Mouse (Mus musculus): Measurements from ENCODE around the gene AF067063. TPM values are rescaled to one million over a fixed set of nuclear protein-coding genes. Genes with fewer than 3 reads are reported as not detected.
A peak's percentile ranks its signal among the peaks of the same experiment; 100 is the strongest.
"Not testable (repeated sequence)": the region's sequence is repeated elsewhere in the genome, so short reads cannot be mapped to it uniquely, and the experiment has no call there.

The AF067063 gene
- total RNA-seq (2014; rRNA removed) (not detected in 2 replicates), polyA plus RNA-seq (2015; fragmentation: Nextera tagmentation; extraction: Ambion mirVana) (not detected in 2 replicates)

DNA sequence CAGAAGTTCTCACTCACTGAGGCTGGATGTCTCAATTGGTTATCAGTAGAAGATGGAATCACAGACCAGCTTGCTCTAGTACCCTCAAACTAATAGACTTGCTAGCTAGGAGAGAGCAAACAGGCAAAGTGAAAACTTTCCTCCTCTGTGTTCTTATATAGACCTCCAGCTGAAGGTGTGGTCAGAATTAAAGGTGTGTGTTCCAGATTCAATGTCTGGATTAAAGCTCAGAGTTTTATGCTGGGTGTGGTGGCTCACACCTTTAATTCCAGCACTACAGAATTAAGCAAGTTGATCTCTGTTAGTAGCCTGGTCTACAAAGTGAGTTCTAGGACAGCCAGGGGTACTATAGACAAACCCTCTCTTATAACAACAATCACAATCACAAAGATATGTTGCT is at the start of gene AF067063:
Gene AF067063, minus strand, starts transcription at position 101 of the 400 bp plus-strand sequence.
- not testable (repeated sequence) for DNase-seq; H3K9ac ChIP-seq; H3K36me3 ChIP-seq (ENCODE audit: insufficient read depth); H3K27me3 ChIP-seq (ENCODE audit: insufficient read depth, low read length); H3K4me3 ChIP-seq (ENCODE audit: low read depth, low read length); H3K4me1 ChIP-seq (ENCODE audit: insufficient read depth); H3K4me2 ChIP-seq (ENCODE audit: low read depth); H3K9me3 ChIP-seq (ENCODE audit: low read length); ATAC-seq; H3K27ac ChIP-seq (ENCODE audit: low read depth, low read length)

DNA sequence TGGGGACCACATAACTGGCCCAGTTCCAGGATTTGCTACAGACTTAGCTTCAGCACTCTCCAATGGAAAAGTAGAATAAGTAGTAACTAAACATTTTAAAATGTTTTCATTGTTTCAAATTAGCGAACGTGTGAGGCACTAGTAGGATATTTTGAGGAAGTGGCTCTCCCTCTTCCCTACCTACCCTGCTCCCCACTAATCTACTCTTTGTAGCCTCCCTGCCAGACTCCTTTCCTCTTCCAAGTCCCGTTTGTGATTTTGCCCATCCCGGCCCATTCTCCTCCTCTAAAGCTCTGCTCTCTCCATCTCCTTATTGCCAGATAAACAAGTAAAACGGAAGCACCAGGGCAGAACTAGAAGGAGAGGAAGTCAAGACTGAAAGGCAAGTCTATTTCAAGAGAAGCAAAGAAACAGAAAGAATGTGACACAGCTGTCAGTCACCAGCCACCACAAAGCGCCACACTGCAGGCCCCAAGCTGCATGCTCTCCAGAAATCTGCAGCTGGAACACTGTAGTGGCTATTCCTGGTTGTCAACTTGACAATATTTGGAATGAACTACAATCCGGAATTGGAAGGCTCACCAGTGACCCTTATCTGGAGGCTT is 34.5 kb upstream of the AF067063 start:
- not testable (repeated sequence) for H3K4me1 ChIP-seq (ENCODE audit: insufficient read depth)

GRCm38 (mm10) chr13:119862399-119862798 is 32.4 kb upstream of the AF067063 start:
- not testable (repeated sequence) for H3K4me3 ChIP-seq (ENCODE audit: low read depth, low read length); H3K27me3 ChIP-seq (ENCODE audit: insufficient read depth, low read length); H3K9ac ChIP-seq; DNase-seq; H3K4me2 ChIP-seq (ENCODE audit: low read depth); H3K9me3 ChIP-seq (ENCODE audit: low read length); H3K27ac ChIP-seq (ENCODE audit: low read depth, low read length); ATAC-seq; H3K4me1 ChIP-seq (ENCODE audit: insufficient read depth); H3K36me3 ChIP-seq (ENCODE audit: insufficient read depth)
- WGBS, result no CpG with 5 or more reads among the region's 6 CpGs

More for the DNA sequence above, 34.5 kb upstream of the AF067063 start:
- not testable (repeated sequence) for H3K27me3 ChIP-seq (ENCODE audit: insufficient read depth, low read length); ATAC-seq; H3K9me3 ChIP-seq (ENCODE audit: low read length); H3K4me2 ChIP-seq (ENCODE audit: low read depth); H3K9ac ChIP-seq; DNase-seq; H3K36me3 ChIP-seq (ENCODE audit: insufficient read depth); H3K27ac ChIP-seq (ENCODE audit: low read depth, low read length); H3K4me3 ChIP-seq (ENCODE audit: low read depth, low read length)
- 86% methylated on average over 6 of the region's 7 CpGs for WGBS

- 25% methylated on average over 6 of the region's 6 CpGs for WGBS
- peak; percentile 22 for DNase-seq
- peak; percentile 71 for ATAC-seq
- not testable (repeated sequence) for H3K4me2 ChIP-seq (ENCODE audit: low read depth); H3K27ac ChIP-seq (ENCODE audit: low read depth, low read length); H3K27me3 ChIP-seq (ENCODE audit: insufficient read depth, low read length); H3K4me1 ChIP-seq (ENCODE audit: insufficient read depth); H3K9ac ChIP-seq; H3K9me3 ChIP-seq (ENCODE audit: low read length); H3K4me3 ChIP-seq (ENCODE audit: low read depth, low read length); H3K36me3 ChIP-seq (ENCODE audit: insufficient read depth)
- TF ChIP-seq CTCF (IDR thresholded peaks at IDR 0.05; ENCODE audit: low read depth), result peak; percentile 64
These were observed 10.0 kb upstream of the AF067063 start for GRCm38 (mm10) chr13:119839982-119840381.

DNA sequence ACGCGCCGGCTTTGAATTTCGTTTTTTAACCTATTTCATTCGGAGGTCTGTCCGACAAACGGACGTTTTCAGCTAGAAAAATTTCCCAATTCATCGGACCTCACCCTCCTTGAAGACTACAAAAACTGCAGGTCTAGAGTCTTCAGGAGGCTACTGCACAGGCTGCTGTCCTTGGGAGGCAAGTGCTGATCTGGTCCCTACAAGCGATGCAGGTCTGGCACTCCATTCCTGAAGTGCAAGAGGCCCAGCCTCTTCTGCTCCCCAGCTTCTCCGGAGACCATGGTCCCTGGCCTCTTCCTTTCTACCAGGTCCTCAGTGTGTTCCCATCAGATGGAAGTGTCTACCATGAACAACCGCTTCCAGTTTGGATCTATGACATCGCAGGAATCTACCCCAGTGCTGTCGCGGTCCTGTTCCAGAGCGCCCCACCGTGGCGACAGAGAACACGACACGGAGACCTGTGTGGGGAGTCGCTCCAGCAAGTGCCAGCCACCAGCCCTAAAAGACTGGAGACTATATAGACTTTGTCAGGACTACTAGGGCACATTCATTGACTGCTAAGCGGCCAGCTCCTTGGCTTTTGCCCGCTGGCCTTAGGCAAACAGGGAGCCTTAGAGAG is 7.8 kb upstream of the AF067063 start:
- H3K9me3 ChIP-seq (ENCODE audit: low read length); H3K4me3 ChIP-seq (ENCODE audit: low read depth, low read length); H3K36me3 ChIP-seq (ENCODE audit: insufficient read depth); H3K4me1 ChIP-seq (ENCODE audit: insufficient read depth); H3K9ac ChIP-seq; H3K27me3 ChIP-seq (ENCODE audit: insufficient read depth, low read length); H3K27ac ChIP-seq (ENCODE audit: low read depth, low read length): not testable (repeated sequence)
- peak overlapping the region; percentile 21; the same call in 1 of the 2 replicates for H3K4me2 ChIP-seq (ENCODE audit: low read depth)
- TF ChIP-seq CTCF (IDR thresholded peaks at IDR 0.05; ENCODE audit: low read depth), result peak; percentile 42
- DNase-seq, result peak; percentile 64
- ATAC-seq, result peak; percentile 64
- WGBS, result 10% methylated on average over 14 of the region's 23 CpGs

- peak; percentile 46; the same call in 1 of the 2 replicates for TF ChIP-seq CTCF (IDR thresholded peaks at IDR 0.05; ENCODE audit: low read depth)
- not testable (repeated sequence) for H3K27ac ChIP-seq (ENCODE audit: low read depth, low read length); H3K36me3 ChIP-seq (ENCODE audit: insufficient read depth); H3K9me3 ChIP-seq (ENCODE audit: low read length); H3K27me3 ChIP-seq (ENCODE audit: insufficient read depth, low read length); H3K4me1 ChIP-seq (ENCODE audit: insufficient read depth); H3K9ac ChIP-seq
- peak; percentile 67 for ATAC-seq
- Histone ChIP-seq H3K4me2 (ENCODE audit: low read depth) (peak overlapping the region; percentile 35), H3K4me3 (ENCODE audit: low read depth, low read length) (0 out of 2 replicates have a peak overlapping the region, but pooled peaks have one; percentile 3)
- 7% methylated on average over 23 of the region's 23 CpGs for WGBS
- peak; percentile 62 for DNase-seq
These were observed 6.4 kb upstream of the AF067063 start for GRCm38 (mm10) chr13:119836324-119836811.

DNA sequence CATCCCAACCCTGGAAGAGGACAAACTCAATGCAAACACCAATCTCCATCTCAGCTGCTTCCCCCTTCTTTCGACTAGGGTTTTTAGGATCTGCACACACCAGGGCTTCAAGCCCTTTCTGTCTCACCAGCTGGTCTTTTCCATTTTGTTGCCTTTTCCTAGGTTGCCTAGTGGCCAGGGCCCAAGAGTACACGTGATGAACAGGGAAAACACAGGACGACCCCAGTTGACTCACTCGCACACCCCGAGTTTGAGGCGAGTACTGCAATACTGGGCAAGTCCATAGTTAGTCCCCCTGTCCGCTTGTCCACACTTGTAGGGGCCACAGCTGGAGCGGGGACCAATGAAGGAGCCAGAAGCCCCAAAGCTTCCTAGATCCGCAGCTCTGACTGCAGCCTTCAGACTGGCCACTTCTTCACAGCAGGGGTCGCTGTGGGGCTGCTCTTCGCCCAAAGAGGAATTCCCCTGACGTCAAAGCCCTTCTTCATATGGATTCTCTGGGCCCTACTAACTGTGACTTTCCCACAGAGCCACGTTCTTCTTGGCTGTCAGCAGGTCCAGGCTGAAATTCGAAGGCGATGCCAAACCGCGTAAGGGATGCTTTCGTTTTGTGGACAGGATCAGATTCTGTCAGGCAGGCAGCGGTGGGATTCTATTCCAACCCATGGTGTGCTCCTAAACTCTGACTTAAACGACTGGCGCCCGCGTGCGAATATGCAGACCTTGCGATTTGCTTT is 5.5 kb upstream of the AF067063 start, which contains the start of gene D13Ertd608e:
Gene D13Ertd608e, plus strand, starts transcription at position 687 of the 737 bp plus-strand sequence.
- peak; percentile 47 for TF ChIP-seq CTCF (IDR thresholded peaks at IDR 0.05; ENCODE audit: low read depth)
- H3K4me1 ChIP-seq (ENCODE audit: insufficient read depth); H3K9me3 ChIP-seq (ENCODE audit: low read length); H3K27ac ChIP-seq (ENCODE audit: low read depth, low read length); H3K36me3 ChIP-seq (ENCODE audit: insufficient read depth); H3K27me3 ChIP-seq (ENCODE audit: insufficient read depth, low read length); H3K9ac ChIP-seq: not testable (repeated sequence)
- ATAC-seq, result peak; percentile 59
- Histone ChIP-seq H3K4me3 (ENCODE audit: low read depth, low read length) (0 out of 2 replicates have a peak within 1 kb of the TSS, but pooled peaks have one; percentile 3), H3K4me2 (ENCODE audit: low read depth) (peak within 1 kb of the TSS; percentile 35)
- DNase-seq, result peak; percentile 39
- WGBS, result 13% methylated on average over 18 of the region's 25 CpGs

Measured in forebrain, postnatal 0 days (tissue).